Mouse (Mus musculus): ENCODE results near the gene N4bp2l2.

N4bp2l2 gene

GRCm38 (mm10) chr5:150595366-150596016 is 70.5 kb downstream of the N4bp2l2 start:
- DNase-seq = peak; percentile 9

- DNase-seq = no peak
Measured at GRCm38 (mm10) chr5:150594649-150595339, 71.2 kb downstream of the N4bp2l2 start.

GRCm38 (mm10) chr5:150593756-150594648 is 72.0 kb downstream of the N4bp2l2 start:
- peak; percentile 74 for DNase-seq

- DNase-seq = peak; percentile 67
Measured at GRCm38 (mm10) chr5:150592904-150593755, 72.9 kb downstream of the N4bp2l2 start.

- DNase-seq = peak; percentile 13
Measured at GRCm38 (mm10) chr5:150592186-150592903, 73.6 kb downstream of the N4bp2l2 start.

GRCm38 (mm10) chr5:150589945-150590344 is 76.0 kb downstream of the N4bp2l2 start:
- no peak for DNase-seq

GRCm38 (mm10) chr5:150584337-150584729 is 81.7 kb downstream of the N4bp2l2 start:
- no peak for DNase-seq

GRCm38 (mm10) chr5:150583622-150584336 is 82.2 kb downstream of the N4bp2l2 start:
- DNase-seq = peak; percentile 13

- no peak for DNase-seq
Measured at GRCm38 (mm10) chr5:150583181-150583580, 82.8 kb downstream of the N4bp2l2 start.

- DNase-seq = no peak
Measured at GRCm38 (mm10) chr5:150581180-150581579, 84.8 kb downstream of the N4bp2l2 start.

GRCm38 (mm10) chr5:150578613-150579171 is 87.3 kb downstream of the N4bp2l2 start:
- DNase-seq = no peak

- no peak for DNase-seq
Measured at GRCm38 (mm10) chr5:150576832-150577231, 89.2 kb downstream of the N4bp2l2 start.

GRCm38 (mm10) chr5:150574885-150575284 is 91.1 kb downstream of the N4bp2l2 start:
- DNase-seq = no peak

- no peak for DNase-seq
Measured at GRCm38 (mm10) chr5:150574403-150574802, 91.6 kb downstream of the N4bp2l2 start.

GRCm38 (mm10) chr5:150570496-150571219 is 95.3 kb downstream of the N4bp2l2 start:
- no peak for DNase-seq

GRCm38 (mm10) chr5:150566971-150567370 is 99.0 kb downstream of the N4bp2l2 start:
- DNase-seq = no peak

GRCm38 (mm10) chr5:150566226-150566625 is 99.8 kb downstream of the N4bp2l2 start:
- no peak for DNase-seq

- DNase-seq = no peak
Measured at GRCm38 (mm10) chr5:150564426-150564825, 101.6 kb downstream of the N4bp2l2 start.

- no peak for DNase-seq
Measured at GRCm38 (mm10) chr5:150561783-150562182, 104.2 kb downstream of the N4bp2l2 start.

GRCm38 (mm10) chr5:150561376-150561775 is 104.6 kb downstream of the N4bp2l2 start:
- no peak for DNase-seq

All from thymus, postnatal 25 days (tissue).